Mouse (Mus musculus) MEL (cell line): ENCODE measurements around the gene 1500009C09Rik. TPM values are rescaled to one million over a fixed set of nuclear protein-coding genes. Genes with fewer than 3 reads are reported as not detected.

Source experiments
- DNase-seq: peaks from one replicate; pipeline ENCODE4 v3.0.0; 2011; ENCODE audit warnings: low read depth, low spot score
- H3K27ac ChIP-seq: 2 replicates; pipeline ENCODE4 v1.5.1; 2012; ENCODE audit warnings: low read depth, mild to moderate bottlenecking, control low read depth, low read length, moderate library complexity; ENCODE audit not compliant: control insufficient read depth
- H3K27me3 ChIP-seq, 2 experiments: fragments of 150-350 bp in 1 of 2; sonication (generic) in 1 of 2; 2 replicates each; pipeline ENCODE4 v1.6.1; 2012; ENCODE audit warnings: low read length in 2 of 2, mild to moderate bottlenecking in 2 of 2, improper control_type of control experiment in 1 of 2, moderate library complexity in 1 of 2; ENCODE audit not compliant: insufficient read depth in 2 of 2, control insufficient read depth in 1 of 2
- H3K36me3 ChIP-seq, 2 experiments: 2 replicates each; pipeline ENCODE4 v1.6.1; 2012 to 2014; ENCODE audit warnings: low read length in 2 of 2, improper control_type of control experiment in 1 of 2, inconsistent platforms in 1 of 2, mild to moderate bottlenecking in 1 of 2; ENCODE audit not compliant: insufficient read depth in 2 of 2, control insufficient read depth in 1 of 2
- H3K4me1 ChIP-seq, 2 experiments: fragments of 150-350 bp in 1 of 2; sonication (generic) in 1 of 2; 2 replicates each; pipeline ENCODE4 v1.6.1; 2012; ENCODE audit warnings: low read length in 2 of 2, improper control_type of control experiment in 1 of 2, mild to moderate bottlenecking in 1 of 2; ENCODE audit not compliant: insufficient read depth in 2 of 2, control insufficient read depth in 1 of 2
- H3K4me3 ChIP-seq, 2 experiments: fragments of 150-350 bp in 1 of 2; sonication (generic) in 1 of 2; 2 replicates each; pipeline ENCODE4 v1.5.1; 2012; ENCODE audit warnings: low read depth in 2 of 2, low read length in 2 of 2, mild to moderate bottlenecking in 2 of 2, moderate library complexity in 2 of 2, control low read depth in 1 of 2, improper control_type of control experiment in 1 of 2; ENCODE audit not compliant: control insufficient read depth in 1 of 2, insufficient read depth in 1 of 2
- H3K79me2 ChIP-seq: 2 replicates; pipeline ENCODE4 v1.6.1; 2012; ENCODE audit warnings: mild to moderate bottlenecking, low read length, moderate library complexity; ENCODE audit not compliant: control insufficient read depth, poor library complexity, insufficient read depth
- H3K9ac ChIP-seq: 2 replicates; pipeline ENCODE4 v1.6.1; 2012; ENCODE audit warnings: low read depth, mild to moderate bottlenecking, control low read depth, low read length, moderate library complexity; ENCODE audit not compliant: control insufficient read depth, poor library complexity, severe bottlenecking
- H3K9me3 ChIP-seq: fragments of 150-350 bp; sonication (generic); replicated peaks from 2 replicates; pipeline ENCODE4 v1.6.1; 2012; ENCODE audit warnings: mild to moderate bottlenecking, low read length, improper control_type of control experiment, moderate library complexity; ENCODE audit not compliant: insufficient read depth
- CTCF ChIP-seq, 3 experiments: IDR thresholded peaks in 2 of 3; conservative IDR thresholded peaks in 1 of 3; 2 replicates each; pipeline ENCODE4 v1.5.1; 2011 to 2012; ENCODE audit warnings: low read length in 3 of 3, low read depth in 2 of 3, mild to moderate bottlenecking in 2 of 3, improper control_type of control experiment in 1 of 3, inconsistent platforms in 1 of 3, mixed read lengths in 1 of 3, moderate library complexity in 1 of 3; ENCODE audit not compliant: control insufficient read depth in 1 of 3, insufficient read depth in 1 of 3, poor library complexity in 1 of 3, severe bottlenecking in 1 of 3
- E2F4 ChIP-seq: IDR thresholded peaks from 2 replicates; pipeline ENCODE4 v1.6.1; 2011; ENCODE audit warnings: low read depth, low read length, improper control_type of control experiment, borderline replicate concordance
- EP300 ChIP-seq, 2 experiments: IDR thresholded peaks; 2 replicates each; pipeline ENCODE4 v1.6.1; 2011; ENCODE audit warnings: improper control_type of control experiment in 2 of 2, low read length in 2 of 2, low read depth in 1 of 2, mild to moderate bottlenecking in 1 of 2
- ETS1 ChIP-seq: IDR thresholded peaks from 2 replicates; pipeline ENCODE4 v1.6.1; 2012; ENCODE audit warnings: low read depth, mild to moderate bottlenecking, inconsistent platforms, low read length, improper control_type of control experiment, moderate library complexity
- GABPA ChIP-seq: IDR thresholded peaks from 2 replicates; pipeline ENCODE4 v1.6.1; 2012; ENCODE audit warnings: low read depth, mild to moderate bottlenecking, inconsistent platforms, low read length, improper control_type of control experiment, moderate library complexity
- GATA1 ChIP-seq: IDR thresholded peaks from 2 replicates; pipeline ENCODE4 v1.6.1; 2011; ENCODE audit warnings: low read depth, low read length, improper control_type of control experiment
- HCFC1 ChIP-seq: IDR thresholded peaks from 2 replicates; pipeline ENCODE4 v1.6.1; 2012; ENCODE audit warnings: low read depth, mild to moderate bottlenecking, inconsistent platforms, low read length, improper control_type of control experiment, moderate library complexity
- KAT2A ChIP-seq: conservative IDR thresholded peaks from 2 replicates; pipeline ENCODE4 v1.6.1; 2012; ENCODE audit warnings: low read depth, low read length, improper control_type of control experiment, inconsistent platforms
- MAFK ChIP-seq: IDR thresholded peaks from 2 replicates; pipeline ENCODE4 v1.6.1; 2011; ENCODE audit warnings: low read depth, mild to moderate bottlenecking, low read length, improper control_type of control experiment, borderline replicate concordance
- MAZ ChIP-seq: IDR thresholded peaks from 2 replicates; pipeline ENCODE4 v1.6.1; 2012; ENCODE audit warnings: low read depth, mild to moderate bottlenecking, inconsistent platforms, low read length, improper control_type of control experiment
- NELFE ChIP-seq: IDR thresholded peaks from 2 replicates; pipeline ENCODE4 v1.6.1; 2011; ENCODE audit warnings: low read depth, low read length, improper control_type of control experiment
- POLR2A ChIP-seq, 2 experiments: IDR thresholded peaks; 2 replicates each; pipeline ENCODE4 v1.6.1; 2011 to 2012; ENCODE audit warnings: low read length in 2 of 2, mild to moderate bottlenecking in 2 of 2, control low read depth in 1 of 2, improper control_type of control experiment in 1 of 2, low read depth in 1 of 2, moderate library complexity in 1 of 2; ENCODE audit not compliant: control insufficient read depth in 1 of 2, insufficient read depth in 1 of 2, poor library complexity in 1 of 2
- POLR2AphosphoS2 ChIP-seq: IDR thresholded peaks from 2 replicates; pipeline ENCODE4 v1.6.1; 2011; ENCODE audit warnings: low read length, improper control_type of control experiment
- POLR2AphosphoS5 ChIP-seq: IDR thresholded peaks from 2 replicates; pipeline ENCODE4 v1.6.1; 2012; ENCODE audit warnings: low read depth, borderline replicate concordance, mild to moderate bottlenecking, inconsistent platforms, low read length, moderate library complexity, mixed read lengths
- RCOR1 ChIP-seq: IDR thresholded peaks from 2 replicates; pipeline ENCODE4 v1.6.1; 2012; ENCODE audit warnings: low read depth, mild to moderate bottlenecking, inconsistent platforms, low read length, improper control_type of control experiment
- SMC3 ChIP-seq: IDR thresholded peaks from 2 replicates; pipeline ENCODE4 v1.6.1; 2011; ENCODE audit warnings: low read depth, low read length, improper control_type of control experiment
- TCF12 ChIP-seq: IDR thresholded peaks from 2 replicates; pipeline ENCODE4 v1.6.1; 2014; ENCODE audit warnings: low read depth, mild to moderate bottlenecking, inconsistent platforms, low read length, improper control_type of control experiment, moderate library complexity
- USF1 ChIP-seq: IDR thresholded peaks from 2 replicates; pipeline ENCODE4 v1.6.1; 2014; ENCODE audit warnings: low read depth, mild to moderate bottlenecking, inconsistent platforms, low read length, improper control_type of control experiment, moderate library complexity
- ZC3H11A ChIP-seq: IDR thresholded peaks from 2 replicates; pipeline ENCODE4 v1.6.1; 2012; ENCODE audit warnings: low read depth, mild to moderate bottlenecking, inconsistent platforms, low read length, improper control_type of control experiment
- ZKSCAN1 ChIP-seq: IDR thresholded peaks from 2 replicates; pipeline ENCODE4 v1.6.1; 2012; ENCODE audit warnings: low read depth, mild to moderate bottlenecking, inconsistent platforms, low read length, improper control_type of control experiment, moderate library complexity
- ZMIZ1 ChIP-seq: IDR thresholded peaks from 2 replicates; pipeline ENCODE4 v1.6.1; 2012; ENCODE audit warnings: low read depth, mild to moderate bottlenecking, inconsistent platforms, low read length, improper control_type of control experiment, moderate library complexity
- ZNF384 ChIP-seq: IDR thresholded peaks from 2 replicates; pipeline ENCODE4 v1.6.1; 2012; ENCODE audit warnings: low read depth, mild to moderate bottlenecking, inconsistent platforms, low read length, improper control_type of control experiment
- polyA plus RNA-seq, 2 experiments: library from polyadenylated mRNA; stranded (reverse) in 1 of 2; unstranded in 1 of 2; fragments of >175 nt in 1 of 2; fragments of >200 nt in 1 of 2; gene quantifications; 2 replicates each; pipeline versions ENCODE4 v1.2.1 to v1.2.4; 2012; ENCODE audit warnings: low replicate concordance in 2 of 2, low read depth in 1 of 2; ENCODE audit not compliant: insufficient read length in 2 of 2, insufficient read depth in 1 of 2, missing spikeins in 1 of 2
- total RNA-seq: library from RNA; depleted of rRNA; stranded (reverse); fragments of 300-350 nt; gene quantifications from 2 replicates; pipeline ENCODE4 v1.2.3, GENCODE M21; 2012

The 1500009C09Rik gene
- total and polyA plus RNA-seq, 3 experiments, result not detected

- TF ChIP-seq E2F4 (no peak), ZMIZ1 (no peak), EP300 (IDR thresholded peaks at IDR 0.05; ENCODE audit: low read depth in 1 of 2, low read length in 2 of 2) (no peak), TCF12 (no peak), GABPA (no peak), MAFK (no peak), ZC3H11A (no peak), POLR2AphosphoS2 (no peak), ZNF384 (no peak), HCFC1 (no peak), GATA1 (no peak), ETS1 (no peak), CTCF (IDR thresholded peaks at IDR 0.05 in 2 of 3, conservative IDR thresholded peaks at IDR 0.05 in 1 of 3; ENCODE audit: control insufficient read depth in 1 of 3, insufficient read depth in 1 of 3, low read depth in 2 of 3, low read length in 3 of 3, poor library complexity in 1 of 3, severe bottlenecking in 1 of 3) (no peak), USF1 (no peak), POLR2A (IDR thresholded peaks at IDR 0.05; ENCODE audit: control insufficient read depth in 1 of 2, insufficient read depth in 1 of 2, low read depth in 1 of 2, low read length in 2 of 2, poor library complexity in 1 of 2) (no peak), SMC3 (no peak), POLR2AphosphoS5 (no peak), NELFE (no peak)
- TF ChIP-seq, all 39 proteins: peak for 0
- H3K4me1 ChIP-seq, result peaks cover 0 to 3% of the 10 kb centered on the region in 2 experiments; a peak in 1 of 4 replicates
- DNase-seq, result no peak
- no peak overlapping the region for H3K27ac ChIP-seq
- no peak overlapping the region for H3K9ac ChIP-seq
- peaks cover 7 to 12% of the 10 kb centered on the region in 2 experiments for H3K27me3 ChIP-seq
- H3K4me3 ChIP-seq, result no peak overlapping the region
- H3K9me3 ChIP-seq, result no peaks in the 10 kb centered on the region
- H3K79me2 ChIP-seq, result no peaks in the 10 kb centered on the region
- no peaks in the 10 kb centered on the region for H3K36me3 ChIP-seq
These were observed 38.1 kb downstream of the 1500009C09Rik start for GRCm38 (mm10) chr15:82290252-82290651.

- H3K27me3 ChIP-seq, result peaks cover 7 to 10% of the 10 kb centered on the region in 2 experiments
- H3K9me3 ChIP-seq, result no peaks in the 10 kb centered on the region
- H3K27ac ChIP-seq, result no peak overlapping the region
- DNase-seq, result no peak
- no peaks in the 10 kb centered on the region for H3K79me2 ChIP-seq
- H3K4me3 ChIP-seq, result no peak overlapping the region
- TF ChIP-seq RCOR1 (no peak), KAT2A (no peak), ZKSCAN1 (no peak), CTCF (IDR thresholded peaks at IDR 0.05 in 2 of 3, conservative IDR thresholded peaks at IDR 0.05 in 1 of 3; ENCODE audit: control insufficient read depth in 1 of 3, insufficient read depth in 1 of 3, low read depth in 2 of 3, low read length in 3 of 3, poor library complexity in 1 of 3, severe bottlenecking in 1 of 3) (no peak), MAZ (no peak), ETS1 (no peak), HCFC1 (no peak), SMC3 (no peak)
- no peak overlapping the region for H3K9ac ChIP-seq
- no peaks in the 10 kb centered on the region for H3K4me1 ChIP-seq
- H3K36me3 ChIP-seq, result no peaks in the 10 kb centered on the region
These were observed 40.7 kb downstream of the 1500009C09Rik start for GRCm38 (mm10) chr15:82292851-82293250.
